Mouse (Mus musculus) thymus, adult 2 months (tissue): ENCODE data around the gene Olfr545. TPM values are rescaled to one million over a fixed set of nuclear protein-coding genes. Genes with fewer than 3 reads are reported as not detected.

Experiments
- DNase-seq: peaks from one replicate; pipeline ENCODE4 v3.0.0; 2021
- H3K27ac ChIP-seq: fragments of 200-500 bp; 2 replicates; pipeline ENCODE4 v1.5.1; 2012; ENCODE audit warnings: low read length, control low read depth; ENCODE audit not compliant: control insufficient read depth, insufficient read depth
- H3K27me3 ChIP-seq: fragments of 200-500 bp; 2 replicates; pipeline ENCODE4 v1.6.1; 2012; ENCODE audit warnings: mild to moderate bottlenecking, low read length, moderate library complexity, mixed read lengths; ENCODE audit not compliant: control insufficient read depth, insufficient read depth
- H3K36me3 ChIP-seq: fragments of 200-500 bp; 2 replicates; pipeline ENCODE4 v1.6.1; 2012; ENCODE audit warnings: mild to moderate bottlenecking, low read length, moderate library complexity; ENCODE audit not compliant: control insufficient read depth, insufficient read depth
- H3K4me1 ChIP-seq: fragments of 200-500 bp; replicated peaks from 2 replicates; pipeline ENCODE4 v1.6.1; 2012; ENCODE audit warnings: low read length; ENCODE audit not compliant: control insufficient read depth, insufficient read depth
- H3K4me3 ChIP-seq: fragments of 200-500 bp; 2 replicates; pipeline ENCODE4 v1.5.1; 2012; ENCODE audit warnings: mild to moderate bottlenecking, low read length, control low read depth, moderate library complexity; ENCODE audit not compliant: control insufficient read depth, insufficient read depth
- CTCF ChIP-seq: fragments of 200-500 bp; IDR thresholded peaks from 2 replicates; pipeline ENCODE4 v1.5.1; 2012; ENCODE audit warnings: mild to moderate bottlenecking, control low read depth, low read length, moderate library complexity, borderline replicate concordance; ENCODE audit not compliant: control insufficient read depth, poor library complexity, insufficient read depth; ENCODE audit errors: extremely low read depth
- POLR2A ChIP-seq: fragments of 200-500 bp; IDR thresholded peaks from 2 replicates; pipeline ENCODE4 v1.6.1; 2012; ENCODE audit warnings: mild to moderate bottlenecking, low read length, control low read depth, moderate library complexity; ENCODE audit not compliant: control insufficient read depth, poor library complexity, insufficient read depth; ENCODE audit errors: extremely low read depth
- WGBS: fragments of 180-500 bp; shearing (Covaris S2); methylation state at CpG from one replicate; pipeline ENCODE4 v1.1.7; 2018; 5-methylcytosine and 5-hydroxymethylcytosine counted together
- polyA plus RNA-seq: library from polyadenylated mRNA; depleted of rRNA; stranded (reverse); fragments of >200 nt; gene quantifications from 2 replicates; pipeline ENCODE4 v1.2.3, GENCODE M21; 2012

Olfr545 gene
- polyA plus RNA-seq, 1 experiment, result not detected

- Histone ChIP-seq H3K4me1 (peaks cover 4% of the 10 kb centered on the region), H3K27me3 (no peaks in the 10 kb centered on the region), H3K36me3 (no peaks in the 10 kb centered on the region), H3K4me3 (no peak overlapping the region), H3K27ac (no peak overlapping the region)
- 83% methylated on average over 10 of the region's 10 CpGs for WGBS
- no peak for TF ChIP-seq POLR2A
- no peak for TF ChIP-seq CTCF
- no peak for DNase-seq
These were observed 17.1 kb upstream of the Olfr545 start for GRCm38 (mm10) chr7:102516261-102517050.

GRCm38 (mm10) chr7:102514144-102514543 is 14.8 kb upstream of the Olfr545 start:
- Histone ChIP-seq H3K4me3 (no peak overlapping the region), H3K27me3 (no peaks in the 10 kb centered on the region), H3K36me3 (no peaks in the 10 kb centered on the region), H3K27ac (no peak overlapping the region), H3K4me1 (peaks cover 4% of the 10 kb centered on the region)
- TF ChIP-seq POLR2A, result no peak
- no peak for DNase-seq
- WGBS, result 19% methylated on average over 4 of the region's 4 CpGs

GRCm38 (mm10) chr7:102512814-102513435 is 13.6 kb upstream of the Olfr545 start:
- no peak overlapping the region for H3K27ac ChIP-seq
- no peaks in the 10 kb centered on the region for H3K36me3 ChIP-seq
- H3K27me3 ChIP-seq, result no peaks in the 10 kb centered on the region
- peaks cover 4% of the 10 kb centered on the region for H3K4me1 ChIP-seq
- peak; percentile 98 for TF ChIP-seq CTCF
- TF ChIP-seq POLR2A, result no peak
- peak; percentile 89 for DNase-seq
- 2% methylated on average over 54 of the region's 54 CpGs for WGBS
- H3K4me3 ChIP-seq, result peak overlapping the region; percentile 42

- Histone ChIP-seq H3K4me1 (peaks cover 4% of the 10 kb centered on the region), H3K27me3 (no peaks in the 10 kb centered on the region), H3K27ac (no peak overlapping the region), H3K36me3 (no peaks in the 10 kb centered on the region), H3K4me3 (no peak overlapping the region)
- WGBS, result 55% methylated on average over 10 of the region's 10 CpGs
- no peak for TF ChIP-seq POLR2A
- no peak for TF ChIP-seq CTCF
- no peak for DNase-seq
These were observed 12.6 kb upstream of the Olfr545 start for GRCm38 (mm10) chr7:102511927-102512326.

GRCm38 (mm10) chr7:102509726-102510125 is 10.4 kb upstream of the Olfr545 start:
- Histone ChIP-seq H3K4me1 (peaks cover 4% of the 10 kb centered on the region), H3K27me3 (no peaks in the 10 kb centered on the region), H3K4me3 (no peak overlapping the region), H3K36me3 (no peaks in the 10 kb centered on the region), H3K27ac (no peak overlapping the region)
- WGBS, result 94% methylated on average over 7 of the region's 7 CpGs
- TF ChIP-seq POLR2A, result no peak
- TF ChIP-seq CTCF, result no peak
- DNase-seq, result no peak

GRCm38 (mm10) chr7:102508666-102509065 is 9.3 kb upstream of the Olfr545 start:
- WGBS, result 94% methylated on average over 6 of the region's 6 CpGs
- no peak for TF ChIP-seq CTCF
- no peak for TF ChIP-seq POLR2A
- H3K27ac ChIP-seq, result no peak overlapping the region
- DNase-seq, result no peak
- peaks cover 4% of the 10 kb centered on the region for H3K4me1 ChIP-seq
- no peaks in the 10 kb centered on the region for H3K27me3 ChIP-seq
- no peaks in the 10 kb centered on the region for H3K36me3 ChIP-seq
- no peak overlapping the region for H3K4me3 ChIP-seq

- DNase-seq, result no peak
- Histone ChIP-seq H3K4me1 (peaks cover 4% of the 10 kb centered on the region), H3K27me3 (no peaks in the 10 kb centered on the region), H3K27ac (no peak overlapping the region), H3K4me3 (no peak overlapping the region), H3K36me3 (no peaks in the 10 kb centered on the region)
- no peak for TF ChIP-seq POLR2A
- no peak for TF ChIP-seq CTCF
- WGBS, result 95% methylated on average over 9 of the region's 9 CpGs
These were observed 8.7 kb upstream of the Olfr545 start for GRCm38 (mm10) chr7:102508066-102508465.
